Mouse (Mus musculus) left cerebral cortex, postnatal 4 days (tissue): ENCODE data around the gene Marcksl1. TPM values are rescaled to one million over a fixed set of nuclear protein-coding genes. Genes with fewer than 3 reads are reported as not detected.

Source experiments
- DNase-seq: peaks from one replicate; pipeline ENCODE4 v3.0.0-alpha.2; 2022
- intact Hi-C: fragments of 180-260 bp; cut with DNase I; formaldehyde crosslinking; loops from one replicate; pipeline ENCODE4 v1.15.1; 2025
- total RNA-seq, 2 experiments: library from RNA; stranded (reverse); gene quantifications; 2 replicates each; pipeline ENCODE4 v1.2.3; 2021

Gene Marcksl1
- 1,000 to 10,000 TPM; 1,277 to 1,311 TPM for total RNA-seq

DNA sequence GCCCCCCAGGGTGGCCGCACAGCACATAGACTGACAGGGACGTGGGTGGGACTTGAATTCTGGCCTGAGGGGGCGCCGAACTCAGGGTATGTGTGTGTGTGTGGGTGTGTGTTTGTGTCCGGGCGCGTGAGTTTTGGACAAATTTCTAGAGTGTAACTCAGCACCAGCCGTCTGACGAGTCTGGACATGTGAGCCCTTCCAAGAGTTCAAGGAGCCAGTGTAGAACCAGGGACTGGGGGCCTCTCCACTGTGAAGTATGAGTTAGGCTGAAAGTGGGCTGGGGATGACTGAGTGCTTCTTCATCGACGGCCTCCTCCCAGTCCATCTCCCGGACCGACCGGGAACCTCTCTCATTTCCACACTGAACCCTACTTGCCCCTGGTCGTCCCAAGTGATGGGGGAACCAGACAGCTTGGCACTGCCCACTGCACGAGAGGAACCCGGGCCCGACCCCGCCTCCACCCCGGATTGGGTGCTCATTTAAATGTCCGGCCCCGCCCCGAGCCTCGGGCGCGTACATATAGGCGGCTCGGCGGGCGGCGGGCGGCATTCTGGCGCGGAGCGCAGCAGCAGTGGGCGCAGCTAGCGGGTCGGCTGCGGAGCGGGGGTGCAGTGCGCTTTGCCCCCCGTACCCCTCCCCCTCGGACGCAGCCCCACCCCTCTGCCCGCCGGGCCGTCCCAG, at the start of gene Marcksl1:
TSS of gene Marcksl1 (plus strand) at position 496 of the 682 bp plus-strand sequence.
- intact Hi-C loops = loop anchor here (10.0 kb wide), 1 partner anchor 92 kb away; the partner anchor contains the start of genes Eif3i and Tmem234
- DNase-seq = peak; percentile 97

DNA sequence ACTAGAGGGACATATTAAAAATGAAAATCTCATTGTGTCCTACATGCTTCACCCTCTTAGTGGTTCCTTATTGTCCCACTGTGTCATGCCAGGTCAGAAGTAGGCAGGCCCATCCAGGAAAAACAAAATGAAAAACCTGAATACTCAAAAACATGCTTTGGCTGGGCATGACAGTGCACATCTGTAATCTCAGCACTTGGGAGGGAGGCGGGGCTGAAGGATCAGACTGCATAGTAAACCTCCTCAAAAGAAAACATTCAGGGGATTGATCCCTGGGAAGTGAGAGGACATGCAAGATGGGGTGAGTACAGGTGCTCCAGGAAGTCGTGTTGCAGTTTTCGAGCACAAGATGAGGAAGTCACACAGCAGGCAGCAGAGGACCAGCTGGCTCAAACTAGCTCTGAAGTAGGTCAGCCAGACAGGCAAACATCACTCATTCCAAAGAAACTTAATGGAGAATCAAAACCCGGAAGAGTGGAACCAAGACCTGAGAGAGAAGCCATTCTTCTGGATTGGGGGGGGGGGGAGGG, 49.0 kb upstream of the Marcksl1 start:
- no peak for DNase-seq
- intact Hi-C loops = no loop called here

DNA sequence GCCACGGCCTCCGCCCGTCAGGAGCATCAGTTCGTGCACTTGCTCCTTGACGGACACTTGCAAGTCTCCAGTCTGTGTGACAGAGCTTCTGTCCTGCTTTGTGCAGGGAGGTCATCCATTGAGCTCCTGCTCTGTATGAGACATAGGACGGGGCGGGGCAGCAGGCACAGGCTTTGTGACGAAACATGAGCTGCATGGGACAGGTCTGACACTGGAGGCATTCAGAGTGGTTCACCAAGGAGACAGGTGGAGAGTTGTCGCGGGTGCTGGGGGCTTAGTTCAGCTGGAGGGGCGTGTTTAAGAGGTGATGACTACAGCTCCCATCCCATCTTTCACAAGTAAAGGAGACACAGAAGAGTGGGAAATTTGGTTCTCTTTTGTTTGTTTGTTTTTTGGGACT, 37.3 kb upstream of the Marcksl1 start:
- DNase-seq = no peak

DNA sequence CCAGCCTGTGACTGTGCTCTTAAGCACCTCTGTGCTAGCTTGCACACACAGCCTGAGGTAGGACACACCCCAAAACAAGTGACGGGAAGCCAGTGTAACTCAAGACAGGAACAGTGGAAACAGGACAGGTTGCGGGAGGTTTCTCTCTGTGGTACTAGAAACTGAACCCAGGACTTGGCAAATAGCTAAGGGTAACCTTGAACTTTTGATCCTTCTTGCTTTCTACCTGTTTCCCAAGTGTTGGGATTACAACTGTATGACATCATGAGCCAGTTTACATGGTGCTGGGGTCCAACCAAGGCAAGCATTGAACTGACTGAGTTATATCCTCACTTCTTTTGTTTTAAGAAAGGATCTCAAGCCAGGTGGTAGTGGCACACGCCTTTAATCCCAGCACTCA, 33.5 kb upstream of the Marcksl1 start:
- intact Hi-C loops = no loop called here
- no peak for DNase-seq

More for the DNA sequence above, 37.3 kb upstream of the Marcksl1 start:
- intact Hi-C loops = no loop called here

DNA sequence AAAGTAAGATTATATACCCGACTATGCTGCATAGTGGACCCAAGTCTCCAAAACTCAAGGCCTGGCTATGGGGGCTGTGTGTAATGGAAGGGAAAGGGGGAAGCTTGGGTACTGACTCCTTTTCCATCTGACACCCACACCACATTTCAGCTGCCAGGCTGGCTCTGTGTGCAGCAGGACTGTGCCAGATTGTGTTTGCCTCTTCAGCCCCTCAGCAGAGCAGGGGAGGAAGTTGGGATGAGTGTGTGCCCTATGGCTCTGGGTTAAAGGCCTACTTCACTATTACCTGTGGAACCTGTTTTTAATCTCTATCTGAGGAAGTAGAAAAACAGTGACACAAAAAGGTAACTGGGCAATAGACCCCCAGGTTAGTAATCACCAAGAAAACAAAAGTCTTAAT, 32.3 kb upstream of the Marcksl1 start:
- intact Hi-C loops = no loop called here
- no peak for DNase-seq

DNA sequence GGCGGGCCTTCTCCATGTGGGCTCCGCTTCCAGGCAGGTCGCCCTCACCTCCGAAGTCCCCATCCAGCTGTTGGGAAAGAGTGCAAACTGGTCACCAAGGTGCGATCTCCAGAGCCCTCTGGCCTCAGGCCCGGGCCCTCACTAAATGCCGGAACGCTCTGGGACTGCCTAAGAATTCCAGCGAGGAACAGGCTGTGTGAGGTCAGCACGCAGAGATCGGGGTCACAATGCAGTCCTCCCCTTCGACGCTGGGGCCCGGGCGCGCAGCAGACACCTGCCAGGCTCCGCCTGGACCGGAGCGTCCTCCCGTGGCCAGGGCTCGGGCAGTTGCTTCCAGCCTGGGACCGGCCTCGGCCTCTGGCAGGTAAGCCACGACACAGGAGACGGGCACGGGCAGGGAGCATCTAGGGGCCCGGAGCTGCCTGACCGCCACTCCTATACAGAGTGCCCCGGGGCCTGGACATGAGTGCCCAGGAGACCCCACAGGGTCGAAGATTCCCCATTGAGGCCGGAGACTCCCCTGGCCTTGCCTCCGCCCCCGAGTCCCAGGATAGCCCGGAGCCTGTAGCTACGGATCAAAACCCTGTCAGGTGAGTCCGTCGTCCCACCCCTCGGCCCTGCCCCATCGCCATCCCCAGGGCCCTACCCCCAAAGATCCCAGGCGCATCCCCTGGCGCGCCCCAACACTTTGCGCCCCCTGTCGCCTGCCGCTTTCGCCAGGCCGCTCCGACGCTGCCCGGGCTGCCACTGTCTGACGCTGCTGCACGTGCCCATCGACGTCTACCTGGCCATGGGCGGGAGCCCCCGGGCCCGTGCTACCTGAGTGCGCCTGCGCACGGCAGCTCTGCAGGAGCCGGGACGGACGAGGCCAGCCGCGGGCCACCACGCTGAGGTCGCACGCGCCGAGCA, 22.2 kb upstream of the Marcksl1 start, which contains the start of the genes Tssk3 and Fam229a:
TSS of gene Tssk3 (minus strand) at position 51 of the 909 bp plus-strand sequence.
TSS of gene Fam229a (plus strand) at position 219 of the 909 bp plus-strand sequence.
- peak; percentile 43 for DNase-seq
- intact Hi-C loops = no loop called here

DNA sequence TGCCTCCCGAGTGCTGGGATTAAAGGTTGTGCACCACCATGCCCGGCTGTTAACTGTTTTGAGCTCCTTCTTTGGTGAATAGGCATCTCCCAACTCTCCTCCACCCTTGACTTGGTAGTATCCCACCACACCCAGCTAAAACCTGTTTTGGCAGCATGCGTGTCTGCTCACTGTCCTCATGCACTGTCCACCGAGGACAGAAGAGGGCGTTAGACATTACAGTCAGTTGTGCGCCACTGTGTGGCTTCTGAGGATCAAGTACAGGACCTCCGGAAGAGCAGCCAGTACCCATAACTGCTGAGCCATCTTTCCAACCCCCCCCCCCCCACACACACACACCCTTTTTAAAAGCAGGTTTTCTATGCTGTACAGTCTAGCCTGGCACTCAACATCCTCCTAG, 18.7 kb upstream of the Marcksl1 start:
- intact Hi-C loops = no loop called here
- DNase-seq = no peak

DNA sequence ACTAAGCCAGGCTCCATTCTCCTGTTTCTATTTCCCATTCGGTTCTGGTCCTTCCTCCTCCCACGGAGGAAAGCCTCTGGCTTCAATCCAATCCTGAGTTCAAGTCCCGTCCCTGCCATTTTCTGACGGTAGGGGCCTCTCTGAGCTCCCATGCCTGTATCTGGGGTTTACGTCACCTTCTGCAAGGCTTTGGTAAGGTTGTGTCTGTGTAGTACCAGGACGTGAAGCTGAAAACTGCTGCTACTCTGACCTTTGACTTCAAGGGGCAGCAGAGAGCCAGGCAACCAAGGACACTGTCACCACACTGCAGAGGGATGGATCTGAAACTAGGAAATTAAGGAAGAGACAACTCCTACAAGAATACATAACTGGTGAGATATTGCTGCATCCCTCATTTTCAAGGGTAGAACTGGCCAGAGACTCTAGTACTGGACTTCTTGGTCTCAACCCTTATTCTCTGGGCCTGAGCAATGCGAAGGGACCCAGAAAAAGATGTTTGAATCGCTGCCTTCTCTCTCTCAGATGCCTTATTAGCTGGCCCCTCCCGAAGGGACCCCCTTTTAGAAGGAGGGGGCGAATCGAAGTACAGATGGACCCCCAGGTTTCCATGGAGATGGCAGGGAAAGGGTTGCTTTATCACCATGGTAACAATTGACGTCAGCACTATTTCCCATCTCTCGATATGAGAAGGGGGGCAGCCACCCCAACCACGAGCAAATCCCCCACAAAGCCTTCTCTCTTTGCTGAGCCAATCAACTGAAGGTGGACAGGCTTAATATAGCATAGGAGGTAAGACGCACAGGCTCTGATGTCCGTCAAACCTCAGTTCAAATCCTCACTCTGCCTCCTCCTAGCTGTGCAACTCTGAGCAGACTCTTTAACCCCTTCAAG, 17.5 kb upstream of the Marcksl1 start:
- intact Hi-C loops = no loop called here
- DNase-seq = no peak

DNA sequence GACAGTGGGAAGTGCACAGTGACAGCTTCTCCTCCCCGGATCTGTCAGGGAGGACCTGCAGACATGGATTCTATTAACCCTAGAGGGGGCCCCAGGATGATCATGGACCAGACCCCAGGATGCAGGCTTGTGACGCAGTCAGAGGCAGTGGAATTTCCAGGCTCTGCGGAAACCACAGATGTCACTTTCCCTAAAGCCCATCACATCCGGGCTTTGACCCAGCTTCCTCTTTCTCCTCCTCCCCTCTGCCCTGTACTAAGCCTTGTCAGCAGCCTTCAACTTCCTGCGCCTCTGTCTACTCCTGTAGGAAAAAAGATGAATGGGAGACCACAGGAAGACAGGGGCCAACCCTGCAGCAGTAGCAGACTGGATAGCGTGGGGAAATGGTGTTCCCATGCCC, 16.8 kb upstream of the Marcksl1 start:
- DNase-seq = no peak
- intact Hi-C loops = no loop called here

DNA sequence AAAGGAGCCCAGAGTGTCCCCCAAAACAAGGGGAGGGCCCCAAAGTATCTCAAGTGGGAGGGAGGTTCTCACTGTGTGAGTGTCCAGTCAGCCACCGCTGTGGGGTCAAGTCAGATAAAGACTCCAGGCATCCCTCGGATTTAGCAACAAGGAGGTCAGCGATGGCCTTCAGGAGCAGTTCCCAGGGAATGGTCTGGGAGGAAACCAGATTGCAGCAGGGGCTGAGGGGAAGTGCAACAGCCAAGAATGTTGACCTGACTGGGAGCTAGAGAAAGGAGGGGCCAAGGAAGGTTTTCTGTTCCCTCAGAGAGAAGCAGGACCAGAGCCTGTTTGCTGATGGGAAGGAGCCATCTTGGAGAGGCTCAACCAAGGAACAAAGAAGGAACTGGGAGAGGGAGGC, 14.4 kb upstream of the Marcksl1 start:
- intact Hi-C loops = no loop called here
- DNase-seq = no peak

DNA sequence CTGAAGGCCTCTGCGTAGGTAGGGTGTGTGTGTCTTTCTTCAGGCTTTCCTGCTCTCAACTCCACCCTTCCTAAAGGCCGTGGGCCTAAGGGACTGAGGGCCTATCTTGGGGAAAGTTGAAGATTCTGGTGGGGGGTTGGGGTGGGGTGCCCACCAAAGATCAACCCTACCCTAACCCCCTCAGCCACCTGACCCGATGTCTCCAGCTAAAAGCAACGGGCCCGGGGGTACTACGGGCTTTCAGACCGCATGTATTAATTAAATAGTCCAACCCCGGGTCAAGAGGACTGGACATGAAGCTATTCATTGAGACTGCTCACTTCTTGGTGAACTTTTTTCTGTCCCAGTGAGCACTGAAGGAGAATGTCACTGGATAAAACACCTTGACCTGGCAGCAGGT, 13.4 kb upstream of the Marcksl1 start:
- intact Hi-C loops = no loop called here
- DNase-seq = no peak

DNA sequence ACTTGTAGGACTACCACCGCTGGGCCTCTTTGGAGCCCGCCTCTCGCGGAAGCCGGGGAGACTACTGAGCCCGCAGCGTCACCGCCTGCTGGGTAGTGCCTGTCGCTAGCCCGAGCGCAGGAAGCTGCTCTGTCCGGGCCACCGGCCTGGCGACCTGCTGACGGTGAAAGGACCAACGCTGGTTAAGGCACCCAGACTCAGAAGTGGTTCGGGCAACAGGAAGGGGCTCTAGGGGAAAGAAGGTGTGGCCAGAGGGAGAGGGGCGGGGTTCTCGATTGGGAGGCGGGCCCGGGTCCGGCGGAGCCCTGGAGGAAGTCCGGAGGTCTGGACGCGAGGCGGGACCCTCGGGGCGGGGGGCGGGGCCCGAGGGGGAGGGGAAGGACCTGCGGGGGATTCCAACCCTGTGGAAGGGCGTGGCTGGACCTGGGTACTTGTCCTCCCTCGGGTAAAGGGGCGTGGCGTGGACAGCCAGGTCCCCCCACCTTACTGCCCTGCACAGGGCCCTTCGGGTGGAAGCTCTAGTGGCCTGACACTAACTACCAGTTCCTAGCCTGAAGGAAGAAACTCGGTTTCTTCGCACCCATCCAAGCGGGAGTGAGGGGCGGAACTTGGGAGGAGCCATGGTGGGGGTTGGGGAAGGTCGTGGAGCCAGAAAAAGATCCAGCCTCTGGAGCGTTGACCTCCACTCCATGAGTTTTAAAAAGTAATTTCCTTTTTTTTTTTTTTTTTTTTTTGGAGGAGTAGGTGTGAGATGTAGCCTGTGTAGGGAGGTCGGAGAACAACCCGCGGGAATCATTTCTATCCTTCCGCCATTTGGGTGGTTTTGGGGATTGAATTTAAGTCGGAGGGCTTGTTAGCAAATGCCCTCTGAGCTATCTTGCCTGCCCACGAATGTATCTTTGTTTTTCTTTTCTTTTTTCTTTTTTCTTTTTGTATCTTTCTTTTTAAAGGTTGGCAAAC, 12.5 kb upstream of the Marcksl1 start:
- peak; percentile 86 for DNase-seq
- intact Hi-C loops = no loop called here

DNA sequence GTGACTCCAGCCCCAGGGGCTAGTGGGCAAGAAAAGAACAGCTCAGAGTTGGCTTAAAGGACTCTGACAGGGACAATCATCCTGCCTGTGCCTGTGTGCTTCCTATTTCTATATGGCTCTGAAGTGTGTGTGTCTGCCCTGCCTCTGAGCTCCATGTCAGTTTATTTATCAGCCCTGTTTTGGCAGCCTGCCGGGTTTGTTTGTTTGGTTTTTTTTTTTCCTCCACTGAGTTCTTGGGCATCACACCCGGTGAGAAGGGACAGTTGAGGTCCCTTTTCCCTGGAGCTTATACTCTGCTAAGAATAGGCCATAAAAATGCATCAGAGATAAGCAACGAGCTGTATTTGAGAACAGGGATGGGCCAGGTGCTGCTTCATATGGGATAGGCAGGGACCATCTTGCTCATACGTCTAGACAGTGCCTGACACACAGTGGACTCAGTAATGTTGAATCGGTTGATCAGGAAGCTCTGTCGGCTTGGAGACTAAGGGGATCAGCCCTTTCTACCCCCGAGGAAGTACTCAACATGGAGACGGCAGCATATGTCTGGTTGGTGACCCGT, 11.0 kb upstream of the Marcksl1 start:
- intact Hi-C loops = no loop called here
- DNase-seq = no peak

DNA sequence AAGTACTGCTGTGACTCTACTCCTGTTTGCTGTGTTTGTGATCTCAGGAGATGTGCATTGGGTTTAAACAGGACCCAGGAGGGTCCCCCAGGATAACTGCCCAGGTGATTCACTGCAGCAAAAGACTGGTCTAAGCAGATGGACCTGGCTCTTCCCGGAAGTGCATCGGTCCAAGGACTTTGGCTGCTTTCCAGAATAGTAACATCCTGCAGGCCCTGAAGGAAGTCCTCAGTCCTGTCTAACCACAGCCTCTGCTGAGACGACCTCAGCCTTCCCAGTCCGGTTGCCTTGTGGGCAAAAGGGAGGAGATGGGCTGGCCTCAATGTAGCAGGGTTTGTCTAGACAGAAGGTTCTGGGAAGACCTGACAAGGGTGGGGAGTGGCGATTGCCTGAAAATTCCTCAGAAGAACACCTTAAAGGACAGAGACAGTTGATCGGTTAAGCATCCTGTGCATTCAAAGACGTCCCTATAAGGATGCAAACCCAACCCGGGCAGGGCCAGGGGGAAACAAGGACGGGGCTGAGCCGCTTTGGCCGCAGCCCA, 10.4 kb upstream of the Marcksl1 start:
- intact Hi-C loops = no loop called here

DNA sequence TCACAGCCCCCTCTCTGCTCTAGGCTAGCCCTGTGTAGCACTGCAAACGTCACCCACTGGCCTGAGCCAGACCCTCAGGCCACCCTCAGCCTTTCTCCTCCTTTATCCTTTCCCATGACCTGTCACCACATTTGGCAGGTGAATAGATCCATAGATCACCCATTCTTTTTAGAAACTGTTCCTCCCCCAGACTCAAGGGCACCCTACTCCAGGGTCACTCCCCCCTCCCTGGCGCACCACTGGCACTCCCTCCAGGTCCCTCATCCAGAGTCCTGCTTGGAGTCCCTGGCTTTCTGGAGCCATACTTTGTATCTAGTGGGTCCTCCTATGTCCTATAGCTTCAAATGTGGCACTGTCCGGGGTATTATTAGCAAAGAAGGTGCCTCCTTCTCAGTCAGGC, 7.9 kb upstream of the Marcksl1 start:
- intact Hi-C loops = no loop called here
- no peak for DNase-seq

More for the DNA sequence above, 10.4 kb upstream of the Marcksl1 start:
- DNase-seq = no peak

DNA sequence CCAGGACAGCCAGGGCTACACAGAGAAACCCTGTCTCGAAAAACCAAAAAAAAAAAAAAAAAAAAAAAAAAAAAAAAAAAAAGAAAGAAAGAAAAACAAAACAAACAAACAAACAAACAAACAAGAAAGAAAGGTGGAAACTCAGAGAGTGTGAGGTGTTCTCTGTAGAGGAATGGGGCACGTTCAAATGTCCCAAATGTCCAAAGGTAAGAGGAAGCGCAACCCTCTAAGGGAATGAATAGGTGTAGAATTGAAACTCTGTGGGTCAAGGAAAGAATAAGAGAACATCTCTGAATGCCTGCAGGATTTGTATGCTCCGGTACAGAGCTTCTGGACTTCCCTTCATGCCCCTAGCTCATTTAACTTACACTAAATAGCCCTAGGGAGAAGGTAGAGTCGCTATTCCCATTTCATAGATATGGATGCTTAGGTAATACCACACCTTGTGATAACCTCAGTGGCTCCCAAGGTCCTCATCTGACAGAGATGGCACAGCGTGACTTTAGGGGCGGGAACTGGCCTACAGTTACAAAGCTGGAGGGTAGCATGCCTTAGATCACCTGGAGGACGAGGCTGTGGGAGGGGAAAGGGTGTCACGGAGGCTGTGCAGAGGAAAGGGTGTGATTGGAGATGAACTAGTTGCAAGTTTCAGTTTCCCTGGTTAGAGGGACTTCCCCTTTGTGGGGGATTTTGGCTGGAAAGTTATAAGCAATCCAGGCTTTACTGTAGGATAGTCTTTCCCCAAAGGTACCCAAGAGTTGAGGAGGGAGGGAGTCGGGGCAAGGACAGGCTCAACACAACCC, 5.7 kb upstream of the Marcksl1 start:
- no peak for DNase-seq
- intact Hi-C loops = no loop called here

DNA sequence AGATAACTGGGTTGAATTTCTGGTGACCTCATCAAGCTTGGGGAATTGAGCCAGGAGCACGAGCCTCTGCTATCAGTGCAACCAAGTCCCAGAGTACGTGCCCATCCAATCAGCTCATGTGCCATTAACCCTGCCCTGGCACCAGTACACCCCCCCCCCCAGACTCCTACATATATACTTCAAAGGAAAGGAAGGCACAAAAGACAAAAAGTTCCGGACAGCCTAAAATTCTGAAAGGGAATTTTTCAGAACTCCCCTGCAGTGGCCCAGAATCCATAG, 5.2 kb upstream of the Marcksl1 start:
- intact Hi-C loops = no loop called here
- no peak for DNase-seq
